Mouse (Mus musculus) stomach, postnatal 0 days (tissue): ENCODE results near the gene Map3k20. TPM values are rescaled to one million over a fixed set of nuclear protein-coding genes. Genes with fewer than 3 reads are reported as not detected.

Experiments
- ATAC-seq: fragments of 200-750 bp; cut with Nextera tagmentation; 2 replicates; pipeline ENCODE4 v1.8.0; 2017; ENCODE audit not compliant: low FRiP score, low TSS enrichment
- DNase-seq: peaks from one replicate; pipeline ENCODE4 v3.0.0-alpha.2; 2016; ENCODE audit warnings: low spot score
- H3K27ac ChIP-seq: fragments of 300-500 bp; sonication (generic); replicated peaks from 2 replicates; pipeline ENCODE4 v1.5.1; 2014; ENCODE audit warnings: mild to moderate bottlenecking, control low read depth
- H3K27me3 ChIP-seq: fragments of 300-500 bp; sonication (generic); 2 replicates; pipeline ENCODE4 v1.6.1; 2014; ENCODE audit warnings: low read length; ENCODE audit not compliant: control insufficient read depth, insufficient read depth
- H3K36me3 ChIP-seq: fragments of 300-500 bp; sonication (generic); 2 replicates; pipeline ENCODE4 v1.6.1; 2014; ENCODE audit warnings: low read length, mixed read lengths; ENCODE audit not compliant: control insufficient read depth, insufficient read depth
- H3K4me1 ChIP-seq: fragments of 300-500 bp; sonication (generic); replicated peaks from 2 replicates; pipeline ENCODE4 v1.6.1; 2014; ENCODE audit warnings: antibody characterized with exemption; ENCODE audit not compliant: control insufficient read depth, insufficient read depth
- H3K4me2 ChIP-seq: fragments of 300-500 bp; sonication (generic); replicated peaks from 2 replicates; pipeline ENCODE4 v1.6.1; 2014; ENCODE audit warnings: low read depth, mild to moderate bottlenecking, control low read depth, moderate library complexity
- H3K4me3 ChIP-seq: fragments of 300-500 bp; sonication (generic); 2 replicates; pipeline ENCODE4 v1.5.1; 2014; ENCODE audit warnings: low read depth, low read length, control low read depth
- H3K9ac ChIP-seq: fragments of 300-500 bp; sonication (generic); 2 replicates; pipeline ENCODE4 v1.6.1; 2014; ENCODE audit warnings: mild to moderate bottlenecking, low read length, control low read depth, mixed read lengths
- H3K9me3 ChIP-seq: fragments of 300-500 bp; sonication (generic); 2 replicates; pipeline ENCODE4 v1.6.1; 2016; ENCODE audit warnings: low read length; ENCODE audit not compliant: control insufficient read depth
- CTCF ChIP-seq: IDR thresholded peaks from 2 replicates; pipeline ENCODE4 v1.5.1; 2016; ENCODE audit warnings: antibody characterized with exemption, low read depth, mild to moderate bottlenecking, moderate library complexity
- EP300 ChIP-seq: optimal IDR thresholded peaks from 2 replicates; pipeline ENCODE3; 2016; ENCODE audit warnings: antibody characterized with exemption
- WGBS: fragments of 180-500 bp; shearing (Covaris S2); extraction: QIAGEN DNeasy Blood & Tissue Kit; methylation state at CpG from one replicate; pipeline ENCODE4 v1.1.7; 2014; 5-methylcytosine and 5-hydroxymethylcytosine counted together
- polyA plus RNA-seq: library from polyadenylated mRNA; unstranded; fragments of >200 nt; fragmentation: Nextera tagmentation; extraction: Ambion mirVana; gene quantifications from 2 replicates; pipeline ENCODE4 v1.2.1, GENCODE M21; 2015

Map3k20 gene
- polyA plus RNA-seq = 15.9 and 17.0 TPM in 2 replicates

- DNase-seq = peak; percentile 81
- ATAC-seq = peak; percentile 86
- H3K9ac ChIP-seq = peak within 1 kb of the TSS; percentile 99
- TF ChIP-seq CTCF (peak; percentile 73), EP300 (no peak)
- H3K9me3 ChIP-seq = no peaks in the 10 kb centered on the region
- H3K4me1 ChIP-seq = 0 out of 2 replicates have a peak, but pooled peaks cover 5% of the 10 kb centered on the region
- H3K27ac ChIP-seq = peak within 1 kb of the TSS; percentile 91
- no peaks in the 10 kb centered on the region for H3K36me3 ChIP-seq
- peak within 1 kb of the TSS; percentile 74 for H3K4me2 ChIP-seq
- H3K4me3 ChIP-seq = peak within 1 kb of the TSS; percentile 95
- 4% methylated on average over 35 of the region's 50 CpGs for WGBS
- no peaks in the 10 kb centered on the region for H3K27me3 ChIP-seq
Measured at GRCm38 (mm10) chr2:72285256-72285887, at the start of gene Map3k20. Gene Map3k20 (plus strand): TSS chr2:72285637.

GRCm38 (mm10) chr2:72238421-72238820 lies 47.0 kb upstream of the Map3k20 start:
- no peaks in the 10 kb centered on the region; the same call in 1 of the 2 replicates for H3K36me3 ChIP-seq
- no peaks in the 10 kb centered on the region for H3K4me1 ChIP-seq
- no peak overlapping the region for H3K4me3 ChIP-seq
- WGBS = 82% methylated on average over 2 of the region's 2 CpGs
- no peak overlapping the region for H3K27ac ChIP-seq
- DNase-seq = no peak
- ATAC-seq = no peak
- H3K4me2 ChIP-seq = no peak overlapping the region
- TF ChIP-seq CTCF (no peak), EP300 (no peak)
- H3K9me3 ChIP-seq = no peaks in the 10 kb centered on the region
- no peak overlapping the region for H3K9ac ChIP-seq
- H3K27me3 ChIP-seq = no peaks in the 10 kb centered on the region

GRCm38 (mm10) chr2:72238925-72239324 lies 46.5 kb upstream of the Map3k20 start:
- H3K36me3 ChIP-seq = no peaks in the 10 kb centered on the region; the same call in 1 of the 2 replicates
- H3K4me2 ChIP-seq = no peak overlapping the region

DNA sequence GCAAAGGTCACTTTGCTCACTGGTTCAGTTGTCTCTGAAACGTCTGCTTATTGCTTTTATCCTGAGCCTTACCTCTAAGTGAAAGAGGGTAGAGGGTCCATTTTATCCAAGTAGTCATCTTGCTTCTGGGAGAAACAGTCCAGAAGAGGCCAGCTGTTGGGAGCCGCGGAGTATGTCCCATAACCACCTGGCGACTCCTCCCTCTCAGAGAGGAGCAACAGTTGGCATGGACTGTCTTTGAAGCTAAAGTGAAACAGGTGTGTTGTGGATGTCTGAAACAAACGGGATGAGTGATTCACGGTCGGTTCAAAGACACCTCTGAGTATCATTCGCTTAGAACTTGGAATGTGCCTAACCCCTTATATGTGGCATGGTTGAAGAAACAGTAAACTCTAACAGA lies 46.0 kb upstream of the Map3k20 start:
- no peak overlapping the region for H3K9ac ChIP-seq
- WGBS = 72% methylated on average over 8 of the region's 8 CpGs
- no peaks in the 10 kb centered on the region; the same call in 1 of the 2 replicates for H3K36me3 ChIP-seq
- DNase-seq = no peak
- TF ChIP-seq EP300 (no peak), CTCF (no peak)
- no peaks in the 10 kb centered on the region for H3K9me3 ChIP-seq
- H3K4me2 ChIP-seq = no peak overlapping the region
- H3K4me1 ChIP-seq = no peaks in the 10 kb centered on the region
- no peak overlapping the region for H3K4me3 ChIP-seq
- H3K27ac ChIP-seq = no peak overlapping the region
- H3K27me3 ChIP-seq = no peaks in the 10 kb centered on the region
- no peak for ATAC-seq

More at GRCm38 (mm10) chr2:72238925-72239324, 46.5 kb upstream of the Map3k20 start:
- H3K4me3 ChIP-seq = no peak overlapping the region
- H3K27ac ChIP-seq = no peak overlapping the region
- ATAC-seq = no peak
- no peak for TF ChIP-seq CTCF
- TF ChIP-seq EP300 = no peak
- DNase-seq = no peak
- H3K27me3 ChIP-seq = no peaks in the 10 kb centered on the region
- H3K9me3 ChIP-seq = no peaks in the 10 kb centered on the region
- 79% methylated on average over 11 of the region's 11 CpGs for WGBS
- no peaks in the 10 kb centered on the region for H3K4me1 ChIP-seq
- H3K9ac ChIP-seq = no peak overlapping the region

DNA sequence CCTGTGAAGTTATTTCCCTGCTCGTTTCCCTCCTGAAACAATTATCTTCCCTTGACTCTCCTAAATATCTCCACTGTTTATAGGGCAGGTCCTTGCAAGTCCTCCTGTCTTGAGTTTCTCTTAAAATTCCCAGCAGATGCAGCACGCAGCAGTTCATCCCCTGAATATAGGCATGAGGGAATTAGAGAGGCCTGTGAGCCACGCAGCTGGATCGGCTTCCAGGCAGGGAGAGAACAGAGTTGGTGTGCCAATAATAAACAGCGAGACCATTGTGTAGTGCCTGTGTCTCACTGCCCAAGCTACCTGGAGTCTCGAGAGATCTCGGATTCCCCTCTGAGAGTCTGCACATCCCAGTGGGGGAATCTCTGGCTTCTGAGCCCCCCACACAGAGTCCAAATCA lies 45.4 kb upstream of the Map3k20 start:
- Histone ChIP-seq H3K27ac (no peak overlapping the region; the same call in 1 of the 2 replicates), H3K4me1 (no peaks in the 10 kb centered on the region), H3K36me3 (no peaks in the 10 kb centered on the region; the same call in 1 of the 2 replicates), H3K9me3 (no peaks in the 10 kb centered on the region), H3K4me2 (no peak overlapping the region), H3K27me3 (no peaks in the 10 kb centered on the region), H3K9ac (no peak overlapping the region), H3K4me3 (no peak overlapping the region)
- WGBS = 48% methylated on average over 7 of the region's 7 CpGs
- ATAC-seq (no peak), DNase-seq (no peak)
- TF ChIP-seq EP300 (no peak), CTCF (no peak)

GRCm38 (mm10) chr2:72240691-72241090 lies 44.7 kb upstream of the Map3k20 start:
- H3K4me2 ChIP-seq = no peak overlapping the region
- H3K9ac ChIP-seq = no peak overlapping the region
- ATAC-seq = no peak
- no peak for DNase-seq
- 87% methylated on average over 7 of the region's 7 CpGs for WGBS
- no peaks in the 10 kb centered on the region for H3K4me1 ChIP-seq
- no peaks in the 10 kb centered on the region for H3K27me3 ChIP-seq
- no peaks in the 10 kb centered on the region for H3K9me3 ChIP-seq
- H3K4me3 ChIP-seq = no peak overlapping the region
- H3K36me3 ChIP-seq = no peaks in the 10 kb centered on the region; the same call in 1 of the 2 replicates
- TF ChIP-seq CTCF = no peak
- TF ChIP-seq EP300 = no peak
- H3K27ac ChIP-seq = no peak overlapping the region
